Mouse (Mus musculus) midbrain, postnatal 0 days (tissue): ENCODE measurements around the gene Sgsm2. TPM values are rescaled to one million over a fixed set of nuclear protein-coding genes. Genes with fewer than 3 reads are reported as not detected.

Experiments
- ATAC-seq: fragments of 200-750 bp; cut with Nextera tagmentation; 2 replicates; pipeline ENCODE4 v1.8.0; 2017; ENCODE audit warnings: moderate number of reproducible peaks, mild to moderate bottlenecking, moderate TSS enrichment, moderate library complexity; ENCODE audit not compliant: low FRiP score
- DNase-seq: peaks from one replicate; pipeline ENCODE4 v3.0.0-alpha.2; 2015; ENCODE audit warnings: low spot score
- H3K27ac ChIP-seq: fragments of 300-500 bp; sonication (generic); 2 replicates; pipeline ENCODE4 v1.5.1; 2014; ENCODE audit warnings: low read depth, mild to moderate bottlenecking, low read length, mixed read lengths
- H3K27me3 ChIP-seq: fragments of 300-500 bp; sonication (generic); 2 replicates; pipeline ENCODE4 v1.6.1; 2014; ENCODE audit warnings: low read length, control low read depth, mixed read lengths; ENCODE audit not compliant: insufficient read depth
- H3K36me3 ChIP-seq: fragments of 300-500 bp; sonication (generic); 2 replicates; pipeline ENCODE4 v1.6.1; 2014; ENCODE audit warnings: low read length, control low read depth, mixed read lengths; ENCODE audit not compliant: insufficient read depth
- H3K4me1 ChIP-seq: fragments of 300-500 bp; sonication (generic); 2 replicates; pipeline ENCODE4 v1.6.1; 2014; ENCODE audit warnings: mild to moderate bottlenecking, control low read depth, antibody characterized with exemption, low read length, mixed read lengths; ENCODE audit not compliant: insufficient read depth
- H3K4me2 ChIP-seq: fragments of 300-500 bp; sonication (generic); 2 replicates; pipeline ENCODE4 v1.6.1; 2014; ENCODE audit warnings: low read depth, mild to moderate bottlenecking, low read length, mixed read lengths; ENCODE audit not compliant: poor library complexity, severe bottlenecking
- H3K4me3 ChIP-seq: fragments of 300-500 bp; sonication (generic); 2 replicates; pipeline ENCODE4 v1.5.1; 2014; ENCODE audit warnings: low read depth, mild to moderate bottlenecking, low read length, moderate library complexity
- H3K9ac ChIP-seq: fragments of 300-500 bp; sonication (generic); replicated peaks from 2 replicates; pipeline ENCODE4 v1.6.1; 2014; ENCODE audit warnings: mild to moderate bottlenecking, low read length, moderate library complexity, mixed read lengths; ENCODE audit not compliant: poor library complexity, severe bottlenecking
- H3K9me3 ChIP-seq: fragments of 300-500 bp; sonication (generic); 2 replicates; pipeline ENCODE4 v1.6.1; 2016; ENCODE audit warnings: low read length, control low read depth
- CTCF ChIP-seq: IDR thresholded peaks from 2 replicates; pipeline ENCODE4 v1.5.1; 2016; ENCODE audit warnings: antibody characterized with exemption, mild to moderate bottlenecking
- WGBS: fragments of 180-500 bp; shearing (Covaris S2); extraction: QIAGEN DNeasy Blood & Tissue Kit; methylation state at CpG from one replicate; pipeline ENCODE4 v1.1.7; 2014; 5-methylcytosine and 5-hydroxymethylcytosine counted together
- microRNA-seq: library from miRNA; unstranded; fragments of <30 nt; microRNA quantifications from one replicate; pipeline ENCODE4, GENCODE M21; 2016; ENCODE audit warnings: borderline number of aligned reads
- polyA plus RNA-seq: library from polyadenylated mRNA; unstranded; fragments of >200 nt; fragmentation: Nextera tagmentation; extraction: Ambion mirVana; gene quantifications from 2 replicates; pipeline ENCODE4 v1.2.1, GENCODE M21; 2015
- total RNA-seq: library from RNA; depleted of rRNA; stranded (reverse); fragments of >200 nt; gene quantifications from 2 replicates; pipeline ENCODE4 v1.2.3, GENCODE M21; 2014; rRNA removed

The Sgsm2 gene
- total and polyA plus RNA-seq, 2 experiments from 2014 or later = 28.8 to 49.1 TPM

- no peak overlapping the region for H3K4me3 ChIP-seq
- H3K9me3 ChIP-seq = no peaks in the 10 kb centered on the region
- ATAC-seq (no peak), DNase-seq (peak; percentile 15)
- TF ChIP-seq CTCF = no peak
- peaks cover 26% of the 10 kb centered on the region for H3K36me3 ChIP-seq
- no peak overlapping the region for H3K27ac ChIP-seq
- H3K4me1 ChIP-seq = no peaks in the 10 kb centered on the region
- H3K27me3 ChIP-seq = no peaks in the 10 kb centered on the region
- H3K4me2 ChIP-seq = no peak overlapping the region
- H3K9ac ChIP-seq = no peak overlapping the region
- 66% methylated on average over 4 of the region's 4 CpGs for WGBS
These were observed 96.2 kb downstream of the Sgsm2 start for GRCm38 (mm10) chr11:74800658-74801057.

Small RNA genes lying within 50 kb of the gene (microRNA-seq; reads per million reads assigned to microRNA genes)
- gene Mir6926 = 1.0 reads per million

Other genes with a start within 250 kb of the Sgsm2 start
- 71.5 and 106 TPM in 2 replicates for gene Cluh, start 247.6 kb downstream of the Sgsm2 start, total RNA-seq
- 17.0 and 18.4 TPM in 2 replicates for gene Cluh, start 247.6 kb downstream of the Sgsm2 start, polyA plus RNA-seq
- 206 and 269 TPM in 2 replicates for gene Pafah1b1, start 172.4 kb downstream of the Sgsm2 start, total RNA-seq
- gene Pafah1b1, start 172.4 kb downstream of the Sgsm2 start, polyA plus RNA-seq = 63.4 and 79.2 TPM in 2 replicates
- 13.1 and 16.6 TPM in 2 replicates for gene Mettl16, start 126.2 kb downstream of the Sgsm2 start, total RNA-seq
- 23.3 and 28.7 TPM in 2 replicates for gene Mettl16, start 126.2 kb downstream of the Sgsm2 start, polyA plus RNA-seq
- gene Mnt, start 66.1 kb downstream of the Sgsm2 start, total RNA-seq = 17.6 and 18.6 TPM in 2 replicates
- 7.4 and 8.4 TPM in 2 replicates for gene Mnt, start 66.1 kb downstream of the Sgsm2 start, polyA plus RNA-seq
- 23.6 and 28.6 TPM in 2 replicates for gene Tsr1, start 1.0 kb upstream of the Sgsm2 start, total RNA-seq
- 21.2 and 22.9 TPM in 2 replicates for gene Tsr1, start 1.0 kb upstream of the Sgsm2 start, polyA plus RNA-seq
- gene Smg6, start 28.8 kb upstream of the Sgsm2 start, total RNA-seq = 26.6 and 27.7 TPM in 2 replicates
- 10.0 and 11.9 TPM in 2 replicates for gene Smg6, start 28.8 kb upstream of the Sgsm2 start, polyA plus RNA-seq
- gene Srr, start 28.9 kb upstream of the Sgsm2 start, total RNA-seq = 40.5 and 43.1 TPM in 2 replicates
- 35.6 and 37.6 TPM in 2 replicates for gene Srr, start 28.9 kb upstream of the Sgsm2 start, polyA plus RNA-seq